Mouse (Mus musculus) stomach, postnatal 0 days (tissue): ENCODE data around the gene Ddx17.

Experiments used
- CTCF ChIP-seq: IDR thresholded peaks from 2 replicates; pipeline ENCODE4 v1.5.1; 2016; ENCODE audit warnings: antibody characterized with exemption, low read depth, mild to moderate bottlenecking, moderate library complexity
- EP300 ChIP-seq: optimal IDR thresholded peaks from 2 replicates; pipeline ENCODE3; 2016; ENCODE audit warnings: antibody characterized with exemption

GRCm38 (mm10) chr15:79559649-79560048 is 13.1 kb upstream of the Ddx17 start:
- TF ChIP-seq CTCF (no peak), EP300 (no peak)
